Mouse (Mus musculus) neural tube, embryonic 14.5 days (tissue): ENCODE measurements around the gene Phf21a. TPM values are rescaled to one million over a fixed set of nuclear protein-coding genes. Genes with fewer than 3 reads are reported as not detected.

Source experiments
- ATAC-seq: fragments of 200-750 bp; cut with Nextera tagmentation; 2 replicates; pipeline ENCODE4 v1.8.0; 2017; ENCODE audit warnings: low read depth, mild to moderate bottlenecking, moderate TSS enrichment, moderate library complexity
- H3K27ac ChIP-seq: fragments of 300-500 bp; sonication (generic); 2 replicates; pipeline ENCODE4 v1.5.1; 2014; ENCODE audit warnings: low read depth, mild to moderate bottlenecking, control low read depth, low read length, moderate library complexity, mixed read lengths
- H3K27me3 ChIP-seq: fragments of 300-500 bp; sonication (generic); 2 replicates; pipeline ENCODE4 v1.6.1; 2014; ENCODE audit warnings: low read length; ENCODE audit not compliant: control insufficient read depth, insufficient read depth
- H3K36me3 ChIP-seq: fragments of 300-500 bp; sonication (generic); 2 replicates; pipeline ENCODE4 v1.6.1; 2014; ENCODE audit warnings: low read length, mixed read lengths; ENCODE audit not compliant: control insufficient read depth, insufficient read depth
- H3K4me1 ChIP-seq: fragments of 300-500 bp; sonication (generic); 2 replicates; pipeline ENCODE4 v1.6.1; 2014; ENCODE audit warnings: low read length; ENCODE audit not compliant: control insufficient read depth, insufficient read depth
- H3K4me2 ChIP-seq: fragments of 300-500 bp; sonication (generic); 2 replicates; pipeline ENCODE4 v1.6.1; 2014; ENCODE audit warnings: mild to moderate bottlenecking, low read depth, low read length, control low read depth
- H3K4me3 ChIP-seq: fragments of 300-500 bp; sonication (generic); 2 replicates; pipeline ENCODE4 v1.5.1; 2014; ENCODE audit warnings: low read depth, low read length, control low read depth, mixed read lengths
- H3K9ac ChIP-seq: fragments of 300-500 bp; sonication (generic); replicated peaks from 2 replicates; pipeline ENCODE4 v1.6.1; 2014; ENCODE audit warnings: low read depth, mild to moderate bottlenecking, control low read depth, low read length, mixed read lengths
- H3K9me3 ChIP-seq: fragments of 300-500 bp; sonication (generic); 2 replicates; pipeline ENCODE4 v1.6.1; 2016; ENCODE audit warnings: low read length; ENCODE audit not compliant: control insufficient read depth
- WGBS: fragments of 180-500 bp; shearing (Covaris S2); extraction: QIAGEN DNeasy Blood & Tissue Kit; methylation state at CpG from one replicate; pipeline ENCODE4 v1.1.7; 2014; 5-methylcytosine and 5-hydroxymethylcytosine counted together
- polyA plus RNA-seq: library from polyadenylated mRNA; unstranded; fragments of >200 nt; fragmentation: Nextera tagmentation; extraction: Ambion mirVana; gene quantifications from 2 replicates; pipeline ENCODE4 v1.2.1, GENCODE M21; 2014

The Phf21a gene
- polyA plus RNA-seq, 1 experiment from 2014 or later = 39.9 TPM

GRCm38 (mm10) chr2:92367383-92368029 is 274.6 kb downstream of the Phf21a start:
- Histone ChIP-seq H3K27me3 (peaks cover 11% of the 10 kb centered on the region; the same call in 1 of the 2 replicates), H3K4me1 (0 out of 2 replicates have a peak, but pooled peaks cover 6% of the 10 kb centered on the region), H3K9ac (no peak overlapping the region), H3K36me3 (peaks cover 4% of the 10 kb centered on the region; the same call in 1 of the 2 replicates), H3K27ac (no peak overlapping the region), H3K4me3 (no peak overlapping the region), H3K4me2 (no peak overlapping the region), H3K9me3 (no peaks in the 10 kb centered on the region)
- 38% methylated on average over 20 of the region's 20 CpGs for WGBS
- ATAC-seq = no peak

- Histone ChIP-seq H3K27me3 (peaks cover 11% of the 10 kb centered on the region; the same call in 1 of the 2 replicates), H3K9ac (peak overlapping the region; percentile 42; the same call in 1 of the 2 replicates), H3K9me3 (no peaks in the 10 kb centered on the region), H3K4me2 (peak overlapping the region; percentile 40), H3K27ac (no peak overlapping the region), H3K4me1 (0 out of 2 replicates have a peak, but pooled peaks cover 6% of the 10 kb centered on the region), H3K36me3 (peaks cover 4% of the 10 kb centered on the region; the same call in 1 of the 2 replicates), H3K4me3 (peak overlapping the region; percentile 25)
- WGBS = 18% methylated on average over 19 of the region's 19 CpGs
- no peak for ATAC-seq
Measured at GRCm38 (mm10) chr2:92370375-92370774, 277.5 kb downstream of the Phf21a start.

GRCm38 (mm10) chr2:92370821-92371805 is 278.2 kb downstream of the Phf21a start:
- Histone ChIP-seq H3K36me3 (peaks cover 3% of the 10 kb centered on the region; the same call in 1 of the 2 replicates), H3K27ac (no peak overlapping the region), H3K4me2 (peak overlapping the region; percentile 40), H3K9me3 (no peaks in the 10 kb centered on the region), H3K4me1 (peaks cover 12% of the 10 kb centered on the region), H3K9ac (peak overlapping the region; percentile 42; the same call in 1 of the 2 replicates), H3K27me3 (peaks cover 11% of the 10 kb centered on the region; the same call in 1 of the 2 replicates), H3K4me3 (peak overlapping the region; percentile 25)
- 4% methylated on average over 43 of the region's 45 CpGs for WGBS
- ATAC-seq = no peak

GRCm38 (mm10) chr2:92371971-92372690 is 279.2 kb downstream of the Phf21a start:
- no peak for ATAC-seq
- no peak overlapping the region for H3K27ac ChIP-seq
- no peak overlapping the region for H3K4me3 ChIP-seq
- H3K9ac ChIP-seq = no peak overlapping the region
- no peak overlapping the region for H3K4me2 ChIP-seq
- no peaks in the 10 kb centered on the region for H3K36me3 ChIP-seq
- peaks cover 17% of the 10 kb centered on the region for H3K4me1 ChIP-seq
- H3K27me3 ChIP-seq = peaks cover 11% of the 10 kb centered on the region; the same call in 1 of the 2 replicates
- H3K9me3 ChIP-seq = no peaks in the 10 kb centered on the region
- 17% methylated on average over 10 of the region's 10 CpGs for WGBS

GRCm38 (mm10) chr2:92372767-92373436 is 280.0 kb downstream of the Phf21a start:
- H3K36me3 ChIP-seq = no peaks in the 10 kb centered on the region
- H3K27ac ChIP-seq = no peak overlapping the region
- H3K9me3 ChIP-seq = no peaks in the 10 kb centered on the region
- peaks cover 11% of the 10 kb centered on the region; the same call in 1 of the 2 replicates for H3K27me3 ChIP-seq
- peaks cover 17% of the 10 kb centered on the region for H3K4me1 ChIP-seq
- no peak overlapping the region for H3K4me2 ChIP-seq
- ATAC-seq = no peak
- no peak overlapping the region for H3K4me3 ChIP-seq
- 31% methylated on average over 9 of the region's 9 CpGs for WGBS
- no peak overlapping the region for H3K9ac ChIP-seq

- H3K27ac ChIP-seq = no peak overlapping the region
- H3K4me2 ChIP-seq = no peak overlapping the region
- 75% methylated on average over 11 of the region's 11 CpGs for WGBS
- H3K36me3 ChIP-seq = peaks cover 3% of the 10 kb centered on the region; the same call in 1 of the 2 replicates
- H3K9me3 ChIP-seq = no peaks in the 10 kb centered on the region
- H3K9ac ChIP-seq = no peak overlapping the region
- no peak overlapping the region for H3K4me3 ChIP-seq
- no peak for ATAC-seq
- peaks cover 11% of the 10 kb centered on the region; the same call in 1 of the 2 replicates for H3K27me3 ChIP-seq
- H3K4me1 ChIP-seq = peaks cover 17% of the 10 kb centered on the region
Measured at GRCm38 (mm10) chr2:92373437-92373813, 280.5 kb downstream of the Phf21a start.

- Histone ChIP-seq H3K27ac (peak within 1 kb of the TSS; percentile 68), H3K4me2 (peak within 1 kb of the TSS; percentile 84), H3K36me3 (peaks cover 13% of the 10 kb centered on the region), H3K4me1 (peaks cover 17% of the 10 kb centered on the region), H3K4me3 (peak within 1 kb of the TSS; percentile 61), H3K9ac (peak within 1 kb of the TSS; percentile 74), H3K9me3 (no peaks in the 10 kb centered on the region), H3K27me3 (peaks cover 11% of the 10 kb centered on the region; the same call in 1 of the 2 replicates)
- 3% methylated on average over 16 of the region's 16 CpGs for WGBS
- peak; percentile 26; the same call in 1 of the 2 replicates for ATAC-seq
Measured at GRCm38 (mm10) chr2:92374514-92374913, 281.6 kb downstream of the Phf21a start, which contains the start of the genes Pex16 and Large2. Pex16 (plus strand) TSS chr2:92374676. Large2 (minus strand) TSS chr2:92374869.

GRCm38 (mm10) chr2:92375099-92375623 is 282.2 kb downstream of the Phf21a start:
- under 1% methylated on average over 29 of the region's 29 CpGs for WGBS
- ATAC-seq = peak; percentile 94
- Histone ChIP-seq H3K36me3 (peaks cover 17% of the 10 kb centered on the region), H3K4me3 (peak overlapping the region; percentile 61), H3K27me3 (peaks cover 8% of the 10 kb centered on the region; the same call in 1 of the 2 replicates), H3K27ac (peak overlapping the region; percentile 68), H3K4me1 (peaks cover 17% of the 10 kb centered on the region), H3K9ac (peak overlapping the region; percentile 74), H3K9me3 (no peaks in the 10 kb centered on the region), H3K4me2 (peak overlapping the region; percentile 84)
